Mouse (Mus musculus) lung, postnatal 36 days (tissue): Measurements from ENCODE around the gene Tln1.
"Not testable (repeated sequence)": the region's sequence is repeated elsewhere in the genome, so short reads cannot be mapped to it uniquely, and the experiment has no call there.

Experiments
- DNase-seq: peaks from one replicate; pipeline ENCODE4 v3.0.0; 2022; ENCODE audit warnings: mixed read lengths

Gene Tln1

GRCm38 (mm10) chr4:43561997-43562768 lies at the start of gene Tln1, which contains the start of gene Creb3:
Tln1 (minus strand) TSS chr4:43562691.
Creb3 (plus strand) TSS chr4:43562332.
- DNase-seq, result peak; percentile 98

- no peak for DNase-seq
These were observed 42.5 kb upstream of the Tln1 start for GRCm38 (mm10) chr4:43604751-43605685.

GRCm38 (mm10) chr4:43604099-43604498 lies 41.6 kb upstream of the Tln1 start:
- no peak for DNase-seq

- DNase-seq, result no peak
These were observed 37.9 kb upstream of the Tln1 start for GRCm38 (mm10) chr4:43600195-43600934.

- no peak for DNase-seq
These were observed 36.3 kb upstream of the Tln1 start for GRCm38 (mm10) chr4:43598650-43599380.

GRCm38 (mm10) chr4:43598200-43598599 lies 35.7 kb upstream of the Tln1 start:
- DNase-seq, result no peak

- DNase-seq, result not testable (repeated sequence)
These were observed 34.1 kb upstream of the Tln1 start for GRCm38 (mm10) chr4:43596597-43596996.

GRCm38 (mm10) chr4:43593453-43593852 lies 31.0 kb upstream of the Tln1 start:
- no peak for DNase-seq

- no peak for DNase-seq
These were observed 29.5 kb upstream of the Tln1 start for GRCm38 (mm10) chr4:43591961-43592360.

- no peak for DNase-seq
These were observed 29.1 kb upstream of the Tln1 start for GRCm38 (mm10) chr4:43591543-43591942.

- no peak for DNase-seq
These were observed 25.2 kb upstream of the Tln1 start for GRCm38 (mm10) chr4:43587681-43588080.

GRCm38 (mm10) chr4:43586411-43586810 lies 23.9 kb upstream of the Tln1 start:
- no peak for DNase-seq

- no peak for DNase-seq
These were observed 23.2 kb upstream of the Tln1 start for GRCm38 (mm10) chr4:43585682-43586081.

- peak; percentile 49 for DNase-seq
These were observed 22.2 kb upstream of the Tln1 start, which contains the start of gene Msmp for GRCm38 (mm10) chr4:43584444-43585416. Msmp (minus strand) TSS chr4:43584494.

GRCm38 (mm10) chr4:43583421-43583820 lies 20.9 kb upstream of the Tln1 start:
- DNase-seq, result no peak

GRCm38 (mm10) chr4:43582241-43582640 lies 19.8 kb upstream of the Tln1 start:
- DNase-seq, result no peak

GRCm38 (mm10) chr4:43581381-43581780 lies 18.9 kb upstream of the Tln1 start:
- DNase-seq, result no peak

- DNase-seq, result no peak
These were observed 18.2 kb upstream of the Tln1 start for GRCm38 (mm10) chr4:43580721-43581120.

- DNase-seq, result no peak
These were observed 17.2 kb upstream of the Tln1 start for GRCm38 (mm10) chr4:43579731-43580130.

- no peak for DNase-seq
These were observed 16.8 kb upstream of the Tln1 start for GRCm38 (mm10) chr4:43579256-43579655.
